ENCODE assay signal across 11 mouse cellular contexts in genomic region chr2:131953711-131954110, GRCm38 (mm10). TPM values are rescaled to one million over a fixed set of nuclear protein-coding genes. Genes with fewer than 3 reads are reported as not detected.
A peak's percentile ranks its signal among the peaks of the same experiment; 100 is the strongest.
DNase-seq lines count a peak whose midpoint lies in the region; ATAC-seq lines count a peak whose summit lies in the region.
"Had no signal": no experiment of that assay in that cellular context is flagged by ENCODE, and none has a peak within 500 bp of the region (broad histone marks: within the 10 kb centered on the region; RNA-seq: fewer than 3 reads in every experiment).

No protein-coding gene starts in this region.

- no peaks in the 10 kb centered on the region for H3K36me3 ChIP-seq in heart, embryonic 11.5 days (ENCODE audit: control insufficient read depth, insufficient read depth, low read length)
- no peaks in the 10 kb centered on the region for H3K36me3 ChIP-seq in liver, embryonic 12.5 days
- no peaks in the 10 kb centered on the region for H3K36me3 ChIP-seq in embryonic facial prominence, embryonic 10.5 days (replicated peaks)
- H3K36me3 ChIP-seq in limb, embryonic 12.5 days, result no peaks in the 10 kb centered on the region

- H3K27ac ChIP-seq in heart, embryonic 11.5 days (ENCODE audit: low read depth, low read length), result no peak overlapping the region
- H3K27ac ChIP-seq in liver, embryonic 12.5 days, result no peak overlapping the region
- no peak overlapping the region for H3K27ac ChIP-seq in embryonic facial prominence, embryonic 10.5 days (replicated peaks)
- no peak overlapping the region for H3K27ac ChIP-seq in limb, embryonic 12.5 days
- H3K27ac ChIP-seq: left cerebral cortex, adult 2 months had no signal

- 80% methylated on average over 4 of the region's 4 CpGs for WGBS in heart, embryonic 11.5 days (ENCODE audit: insufficient replicate concordance)
- WGBS in liver, embryonic 12.5 days (ENCODE audit: insufficient replicate concordance), result 75% methylated on average over 4 of the region's 4 CpGs
- WGBS in embryonic facial prominence, embryonic 10.5 days, result 89% methylated on average over 4 of the region's 4 CpGs
- 90% methylated on average over 4 of the region's 4 CpGs for WGBS in limb, embryonic 12.5 days

- H3K9me3 ChIP-seq in heart, embryonic 11.5 days (replicated peaks; ENCODE audit: control insufficient read depth, low read length), result no peaks in the 10 kb centered on the region
- no peaks in the 10 kb centered on the region for H3K9me3 ChIP-seq in liver, embryonic 12.5 days (replicated peaks)
- no peaks in the 10 kb centered on the region for H3K9me3 ChIP-seq in embryonic facial prominence, embryonic 10.5 days
- H3K9me3 ChIP-seq in limb, embryonic 12.5 days, result no peaks in the 10 kb centered on the region

- H3K4me3 ChIP-seq in heart, embryonic 11.5 days (ENCODE audit: low read depth, low read length), result peak overlapping the region; percentile 1
- H3K4me3 ChIP-seq in liver, embryonic 12.5 days, result no peak overlapping the region
- H3K4me3 ChIP-seq in embryonic facial prominence, embryonic 10.5 days, result peak overlapping the region; percentile 30; the same call in 1 of the 2 replicates
- 0 out of 2 replicates have a peak overlapping the region, but pooled peaks have one; percentile 24 for H3K4me3 ChIP-seq in limb, embryonic 12.5 days (replicated peaks)

- H3K9ac ChIP-seq in heart, embryonic 11.5 days (ENCODE audit: low read depth, low read length), result no peak overlapping the region
- no peak overlapping the region for H3K9ac ChIP-seq in liver, embryonic 12.5 days
- H3K9ac ChIP-seq in limb, embryonic 12.5 days (replicated peaks), result 0 out of 2 replicates have a peak overlapping the region, but pooled peaks have one; percentile 1

- peak overlapping the region; percentile 58 for H3K4me2 ChIP-seq in heart, embryonic 11.5 days
- H3K4me2 ChIP-seq in liver, embryonic 12.5 days, result peak overlapping the region; percentile 43
- peak overlapping the region; percentile 48 for H3K4me2 ChIP-seq in limb, embryonic 12.5 days

- peaks cover 3% of the 10 kb centered on the region; the same call in 1 of the 2 replicates for H3K4me1 ChIP-seq in heart, embryonic 11.5 days (ENCODE audit: control insufficient read depth, insufficient read depth, low read length)
- peaks cover 10% of the 10 kb centered on the region; the same call in 1 of the 2 replicates for H3K4me1 ChIP-seq in liver, embryonic 12.5 days
- H3K4me1 ChIP-seq in embryonic facial prominence, embryonic 10.5 days, result peaks cover 27% of the 10 kb centered on the region
- H3K4me1 ChIP-seq in limb, embryonic 12.5 days (replicated peaks), result peaks cover 20% of the 10 kb centered on the region

- peaks cover 7% of the 10 kb centered on the region; the same call in 1 of the 2 replicates for H3K27me3 ChIP-seq in heart, embryonic 11.5 days (ENCODE audit: control insufficient read depth, insufficient read depth, low read length)
- H3K27me3 ChIP-seq in liver, embryonic 12.5 days (replicated peaks), result peaks cover 57% of the 10 kb centered on the region
- H3K27me3 ChIP-seq in embryonic facial prominence, embryonic 10.5 days (replicated peaks; ENCODE audit: low read depth, poor library complexity, severe bottlenecking), result peaks cover 60% of the 10 kb centered on the region
- peaks cover 52% of the 10 kb centered on the region for H3K27me3 ChIP-seq in limb, embryonic 12.5 days

- DNase-seq in heart, postnatal 4 days, result no peak
- no peak for DNase-seq in liver
- no peak for DNase-seq in embryonic facial prominence, embryonic 10.5 days (ENCODE audit: low spot score)
- no peak for DNase-seq in T-cell, adult 2 months (ENCODE audit: low spot score)
- no peak for DNase-seq in Muller cell, postnatal 12 days (ENCODE audit: inconsistent ontology term)
- DNase-seq: B cell, adult 2 months had no signal

- no peak for ATAC-seq in heart, embryonic 11.5 days (replicated peaks; ENCODE audit: insufficient number of reproducible peaks, low FRiP score, low TSS enrichment)
- ATAC-seq in liver, embryonic 12.5 days, result no peak
- no peak for ATAC-seq in limb, embryonic 12.5 days (ENCODE audit: insufficient number of reproducible peaks, insufficient read depth, low FRiP score, low TSS enrichment, low read depth)

RNA-seq across cellular contexts. Expression of gene Prnd, which starts 3.0 kb away (rescaled TPM):
- polyA plus RNA-seq in heart, embryonic 11.5 days (2014; fragmentation: Nextera tagmentation; extraction: Ambion mirVana), result 3.2 and 4.0 TPM in 2 replicates
- total RNA-seq in heart, postnatal 4 days (2021), result 10 to 100 TPM; 17.6 to 22.9 TPM
- polyA plus RNA-seq in liver, embryonic 12.5 days (2016; fragmentation: Nextera tagmentation; extraction: Ambion mirVana), result 0.41 and 0.84 TPM in 2 replicates
- polyA plus RNA-seq in embryonic facial prominence, embryonic 10.5 days (2016; fragmentation: Nextera tagmentation; extraction: Ambion mirVana), result 6.6 and 10.0 TPM in 2 replicates
- polyA plus RNA-seq in limb, embryonic 12.5 days (2016; fragmentation: Nextera tagmentation; extraction: Ambion mirVana), result 20.3 and 21.6 TPM in 2 replicates
- total RNA-seq: megakaryocyte, adult 5-6 weeks had no signal

RNA-seq across cellular contexts. Expression of gene Prn, which starts 44.0 kb away (rescaled TPM):
- not detected in 2 replicates for polyA plus RNA-seq in heart, embryonic 11.5 days (2014; fragmentation: Nextera tagmentation; extraction: Ambion mirVana)
- total RNA-seq in heart, postnatal 4 days (2021), result 1 to 10 TPM in 1 of 2 experiments, not detected in 1; 2.9 TPM
- not detected in 2 replicates for polyA plus RNA-seq in liver, embryonic 12.5 days (2016; fragmentation: Nextera tagmentation; extraction: Ambion mirVana)
- not detected in 2 replicates for polyA plus RNA-seq in embryonic facial prominence, embryonic 10.5 days (2016; fragmentation: Nextera tagmentation; extraction: Ambion mirVana)
- not detected in 2 replicates for polyA plus RNA-seq in limb, embryonic 12.5 days (2016; fragmentation: Nextera tagmentation; extraction: Ambion mirVana)
- total RNA-seq: megakaryocyte, adult 5-6 weeks had no signal

RNA-seq across cellular contexts. Expression of gene Prnp, which starts 44.0 kb away (rescaled TPM):
- polyA plus RNA-seq in heart, embryonic 11.5 days (2014; fragmentation: Nextera tagmentation; extraction: Ambion mirVana), result 47.0 and 53.2 TPM in 2 replicates
- 10 to 100 TPM; 83.1 to 85.9 TPM for total RNA-seq in heart, postnatal 4 days (2021)
- 37.8 and 37.9 TPM in 2 replicates for polyA plus RNA-seq in liver, embryonic 12.5 days (2016; fragmentation: Nextera tagmentation; extraction: Ambion mirVana)
- 14.7 and 21.7 TPM in 2 replicates for polyA plus RNA-seq in embryonic facial prominence, embryonic 10.5 days (2016; fragmentation: Nextera tagmentation; extraction: Ambion mirVana)
- polyA plus RNA-seq in limb, embryonic 12.5 days (2016; fragmentation: Nextera tagmentation; extraction: Ambion mirVana), result 41.2 and 43.6 TPM in 2 replicates
